Mouse (Mus musculus): ENCODE measurements around the gene Rhbdd1.

DNA sequence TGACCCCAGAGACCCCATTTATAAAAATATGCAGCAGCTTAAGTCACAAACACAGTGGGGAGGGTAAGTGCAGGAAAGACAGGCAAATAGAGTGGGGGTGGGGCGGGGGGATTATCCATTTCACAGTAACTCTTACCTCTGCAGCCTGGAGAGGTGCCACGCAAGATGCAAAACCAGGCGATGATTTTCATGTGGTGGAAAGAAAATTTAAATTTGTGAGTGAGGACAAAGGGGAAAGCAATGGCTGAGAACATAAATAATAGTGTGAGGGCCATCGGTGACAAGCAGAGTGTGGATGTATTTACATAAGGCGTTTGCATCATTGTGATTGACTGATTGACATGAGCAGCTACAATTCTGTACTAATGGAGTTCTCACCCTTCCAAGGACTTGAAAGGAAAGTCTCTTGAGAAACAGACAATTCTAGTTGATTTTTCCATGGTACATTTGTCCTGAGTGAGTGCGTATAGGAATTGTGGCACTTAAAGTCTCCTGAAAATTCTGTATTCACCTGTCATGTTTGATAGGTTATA lies 149.1 kb downstream of the Rhbdd1 start:
- TF ChIP-seq CTCF (conservative IDR thresholded peaks at IDR 0.05 in 1 of 2, IDR thresholded peaks at IDR 0.05 in 1 of 2; ENCODE audit: low read depth in 2 of 2, low read length in 2 of 2) (no peak), UBTF (IDR thresholded peaks at IDR 0.05; ENCODE audit: low read depth, low read length) (no peak), USF2 (conservative IDR thresholded peaks at IDR 0.05; ENCODE audit: low read depth, low read length) (no peak), RAD21 (IDR thresholded peaks at IDR 0.05; ENCODE audit: low read depth, low read length) (no peak), KAT2A (IDR thresholded peaks at IDR 0.05; ENCODE audit: insufficient replicate concordance, low read length) (no peak)
